Mouse (Mus musculus): Measurements from ENCODE around the gene Phgdh.

DNA sequence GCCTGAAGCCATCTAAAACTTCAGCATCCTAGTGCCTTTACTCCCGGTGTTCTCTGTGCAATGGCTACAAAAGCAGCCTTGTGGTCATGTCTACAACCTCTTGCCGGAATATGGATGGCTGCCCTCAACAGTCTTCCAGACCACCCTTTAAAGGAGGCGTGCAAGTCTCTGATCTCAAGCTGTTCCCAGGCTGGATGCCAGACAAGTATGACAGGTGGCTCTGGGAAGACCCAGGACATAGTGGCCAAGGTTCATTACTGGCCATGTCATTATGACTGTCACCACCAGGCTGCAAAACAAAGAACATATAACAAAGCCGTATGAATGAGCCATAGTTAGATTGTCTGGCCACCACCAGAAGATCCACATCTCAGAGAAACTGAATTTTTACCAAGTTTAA, 38.5 kb upstream of the Phgdh start:
- TF ChIP-seq CTCF (IDR thresholded peaks at IDR 0.05; ENCODE audit: extremely low read depth, insufficient read length, insufficient replicate concordance, low read depth, low read length) (no peak), POLR2A (IDR thresholded peaks at IDR 0.05; ENCODE audit: low read depth, low read length) (no peak)

All from small intestine, adult 2 months (tissue).